Mouse (Mus musculus): ENCODE data around the gene Ccdc38. TPM values are rescaled to one million over a fixed set of nuclear protein-coding genes. Genes with fewer than 3 reads are reported as not detected.

The Ccdc38 gene
- total and polyA plus RNA-seq, 2 experiments: 0.28 to 0.40 TPM

DNA sequence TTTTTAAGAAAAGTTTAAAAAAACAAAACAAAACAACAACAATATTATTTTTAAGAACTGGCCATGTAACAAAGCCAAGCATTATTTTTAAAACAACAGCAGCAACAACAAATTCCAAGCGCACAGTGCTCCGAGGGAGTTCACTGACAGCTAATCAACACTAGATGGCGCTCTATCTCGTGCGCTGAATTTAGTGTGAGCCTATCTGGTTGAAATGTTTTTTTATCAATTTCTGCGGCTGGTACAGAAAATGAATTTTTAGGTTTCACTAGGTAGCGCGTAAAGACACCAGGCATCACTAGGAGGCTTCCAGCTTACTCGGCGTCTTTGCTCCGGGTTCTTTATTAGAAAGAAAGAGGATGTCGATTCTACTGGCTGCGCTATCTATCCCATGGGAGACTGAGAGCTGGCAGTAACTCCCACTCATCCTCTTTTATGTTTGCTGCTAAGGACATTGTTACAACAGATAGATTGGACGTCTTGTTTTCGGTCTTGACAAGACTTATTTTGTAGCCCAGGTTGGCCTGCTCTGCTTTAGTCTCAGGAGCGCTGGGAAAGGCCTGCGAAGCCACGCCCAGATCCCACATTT is 71.1 kb downstream of the Ccdc38 start:
- WGBS: 47% methylated on average over 18 of the region's 18 CpGs
- Histone ChIP-seq H3K9ac (ENCODE audit: low read depth, low read length) (no peak overlapping the region), H3K36me3 (ENCODE audit: control insufficient read depth, insufficient read depth, low read length) (no peaks in the 10 kb centered on the region), H3K79me2 (ENCODE audit: control insufficient read depth, insufficient read depth, low read length) (no peaks in the 10 kb centered on the region), H3K27me3 (ENCODE audit: control insufficient read depth, insufficient read depth, low read length) (no peaks in the 10 kb centered on the region), H3K27ac (replicated peaks; ENCODE audit: insufficient read depth, low read depth, low read length) (no peak overlapping the region), H3K4me3 (ENCODE audit: insufficient read depth, low read depth, low read length) (no peak overlapping the region), H3K4me1 (ENCODE audit: control insufficient read depth, insufficient read depth, low read length) (no peaks in the 10 kb centered on the region; the same call in 1 of the 2 replicates)
- TF ChIP-seq CTCF (IDR thresholded peaks at IDR 0.05; ENCODE audit: low read depth, low read length) (peak; percentile 66), POLR2A (IDR thresholded peaks at IDR 0.05; ENCODE audit: extremely low read depth, insufficient read depth, low read length) (no peak)
- peak; percentile 21 for DNase-seq (ENCODE audit: extremely low read depth, low read depth, low spot score)

DNA sequence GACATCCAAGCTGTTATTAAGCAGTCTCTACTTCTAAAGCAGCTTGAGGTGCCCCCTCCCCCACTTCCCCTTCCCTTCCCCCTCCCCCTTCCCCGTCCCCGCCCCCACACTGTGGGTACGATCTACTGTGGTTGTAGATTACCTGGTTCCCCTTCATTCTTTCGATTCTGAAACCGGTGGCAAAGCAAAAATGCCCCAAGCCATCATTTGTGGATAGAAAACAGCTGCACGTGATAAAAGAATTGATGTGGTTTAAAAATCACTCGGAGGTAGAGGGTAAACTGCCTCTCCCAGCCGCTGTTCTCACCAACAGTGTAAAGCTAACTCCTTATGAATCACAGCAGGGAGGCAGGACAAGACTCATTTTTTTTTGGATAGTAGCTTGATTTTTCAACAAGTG is 74.4 kb downstream of the Ccdc38 start:
- DNase-seq (ENCODE audit: extremely low read depth, low read depth, low spot score): no peak
- Histone ChIP-seq H3K27ac (replicated peaks; ENCODE audit: insufficient read depth, low read depth, low read length) (no peak overlapping the region), H3K4me3 (ENCODE audit: insufficient read depth, low read depth, low read length) (no peak overlapping the region), H3K36me3 (ENCODE audit: control insufficient read depth, insufficient read depth, low read length) (no peaks in the 10 kb centered on the region), H3K27me3 (ENCODE audit: control insufficient read depth, insufficient read depth, low read length) (no peaks in the 10 kb centered on the region), H3K4me1 (ENCODE audit: control insufficient read depth, insufficient read depth, low read length) (no peaks in the 10 kb centered on the region; the same call in 1 of the 2 replicates), H3K9ac (ENCODE audit: low read depth, low read length) (no peak overlapping the region), H3K79me2 (ENCODE audit: control insufficient read depth, insufficient read depth, low read length) (no peaks in the 10 kb centered on the region)
- WGBS: 76% methylated on average over 8 of the region's 8 CpGs
- TF ChIP-seq POLR2A (IDR thresholded peaks at IDR 0.05; ENCODE audit: extremely low read depth, insufficient read depth, low read length): no peak
- TF ChIP-seq CTCF (IDR thresholded peaks at IDR 0.05; ENCODE audit: low read depth, low read length): no peak

GRCm38 (mm10) chr10:93620438-93621179 is 80.2 kb downstream of the Ccdc38 start:
- 62% methylated on average over 7 of the region's 7 CpGs for WGBS
- H3K27me3 ChIP-seq (ENCODE audit: control insufficient read depth, insufficient read depth, low read length): no peaks in the 10 kb centered on the region
- H3K4me1 ChIP-seq (ENCODE audit: control insufficient read depth, insufficient read depth, low read length): peaks cover 2% of the 10 kb centered on the region; the same call in 1 of the 2 replicates
- no peaks in the 10 kb centered on the region for H3K79me2 ChIP-seq (ENCODE audit: control insufficient read depth, insufficient read depth, low read length)
- TF ChIP-seq POLR2A (IDR thresholded peaks at IDR 0.05; ENCODE audit: extremely low read depth, insufficient read depth, low read length): no peak
- TF ChIP-seq CTCF (IDR thresholded peaks at IDR 0.05; ENCODE audit: low read depth, low read length): no peak
- no peak for DNase-seq (ENCODE audit: extremely low read depth, low read depth, low spot score)
- no peaks in the 10 kb centered on the region for H3K36me3 ChIP-seq (ENCODE audit: control insufficient read depth, insufficient read depth, low read length)
- no peak overlapping the region for H3K4me3 ChIP-seq (ENCODE audit: insufficient read depth, low read depth, low read length)
- no peak overlapping the region for H3K9ac ChIP-seq (ENCODE audit: low read depth, low read length)
- no peak overlapping the region for H3K27ac ChIP-seq (replicated peaks; ENCODE audit: insufficient read depth, low read depth, low read length)

DNA sequence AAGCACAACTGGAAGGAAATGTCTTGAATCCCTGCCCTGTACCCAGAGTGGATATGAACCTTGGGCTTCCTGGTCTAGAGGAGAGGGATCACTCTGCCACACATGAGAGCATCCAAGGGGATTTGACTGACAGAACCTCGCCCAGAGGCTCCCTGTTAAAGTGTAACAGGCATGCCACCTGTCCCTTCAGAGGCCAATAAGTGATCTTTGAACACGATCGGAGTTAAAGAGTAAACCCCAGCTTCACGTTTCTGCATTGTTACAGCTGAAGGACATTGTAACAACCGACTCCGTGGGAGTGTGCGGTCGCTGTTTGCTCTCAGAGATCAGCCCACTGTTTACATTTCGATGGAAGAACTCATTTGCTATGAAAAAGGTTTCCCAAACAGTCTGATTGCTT is 83.3 kb downstream of the Ccdc38 start:
- no peaks in the 10 kb centered on the region for H3K36me3 ChIP-seq (ENCODE audit: control insufficient read depth, insufficient read depth, low read length)
- WGBS: 13% methylated on average over 9 of the region's 9 CpGs
- no peak for TF ChIP-seq CTCF (IDR thresholded peaks at IDR 0.05; ENCODE audit: low read depth, low read length)
- no peak for TF ChIP-seq POLR2A (IDR thresholded peaks at IDR 0.05; ENCODE audit: extremely low read depth, insufficient read depth, low read length)
- H3K79me2 ChIP-seq (ENCODE audit: control insufficient read depth, insufficient read depth, low read length): no peaks in the 10 kb centered on the region
- H3K27me3 ChIP-seq (ENCODE audit: control insufficient read depth, insufficient read depth, low read length): no peaks in the 10 kb centered on the region; the same call in 1 of the 2 replicates
- peaks cover 2% of the 10 kb centered on the region; the same call in 1 of the 2 replicates for H3K4me1 ChIP-seq (ENCODE audit: control insufficient read depth, insufficient read depth, low read length)
- no peak overlapping the region for H3K27ac ChIP-seq (replicated peaks; ENCODE audit: insufficient read depth, low read depth, low read length)
- no peak overlapping the region for H3K9ac ChIP-seq (ENCODE audit: low read depth, low read length)
- H3K4me3 ChIP-seq (ENCODE audit: insufficient read depth, low read depth, low read length): no peak overlapping the region
- peak; percentile 59 for DNase-seq (ENCODE audit: extremely low read depth, low read depth, low spot score)

DNA sequence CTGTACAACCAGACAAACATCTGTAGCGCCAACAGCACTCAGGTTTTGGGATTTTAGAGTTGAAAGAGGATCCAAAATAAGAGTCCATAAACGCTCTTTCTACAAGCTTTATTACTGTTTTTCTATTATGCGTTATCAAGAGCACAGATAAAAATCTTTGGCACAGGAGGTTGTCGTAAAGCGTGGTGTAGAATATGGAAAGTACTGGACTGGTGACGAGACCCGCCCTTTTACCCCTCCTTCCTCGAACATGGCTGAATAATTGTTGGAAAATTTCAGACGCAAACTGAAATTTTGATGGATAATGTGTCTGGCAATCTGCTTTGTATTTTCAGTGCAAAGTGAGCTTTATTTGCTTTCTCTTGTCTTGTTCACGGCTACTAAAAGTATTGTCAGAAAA is 83.7 kb downstream of the Ccdc38 start:
- WGBS: 38% methylated on average over 10 of the region's 10 CpGs
- Histone ChIP-seq H3K27me3 (ENCODE audit: control insufficient read depth, insufficient read depth, low read length) (no peaks in the 10 kb centered on the region; the same call in 1 of the 2 replicates), H3K36me3 (ENCODE audit: control insufficient read depth, insufficient read depth, low read length) (no peaks in the 10 kb centered on the region), H3K9ac (ENCODE audit: low read depth, low read length) (no peak overlapping the region), H3K79me2 (ENCODE audit: control insufficient read depth, insufficient read depth, low read length) (no peaks in the 10 kb centered on the region), H3K27ac (replicated peaks; ENCODE audit: insufficient read depth, low read depth, low read length) (no peak overlapping the region), H3K4me1 (ENCODE audit: control insufficient read depth, insufficient read depth, low read length) (peaks cover 2% of the 10 kb centered on the region; the same call in 1 of the 2 replicates), H3K4me3 (ENCODE audit: insufficient read depth, low read depth, low read length) (no peak overlapping the region)
- no peak for DNase-seq (ENCODE audit: extremely low read depth, low read depth, low spot score)
- TF ChIP-seq CTCF (IDR thresholded peaks at IDR 0.05; ENCODE audit: low read depth, low read length) (no peak), POLR2A (IDR thresholded peaks at IDR 0.05; ENCODE audit: extremely low read depth, insufficient read depth, low read length) (no peak)

- H3K9ac ChIP-seq (ENCODE audit: low read depth, low read length): no peak overlapping the region
- no peak for TF ChIP-seq CTCF (IDR thresholded peaks at IDR 0.05; ENCODE audit: low read depth, low read length)
- H3K79me2 ChIP-seq (ENCODE audit: control insufficient read depth, insufficient read depth, low read length): no peaks in the 10 kb centered on the region
- WGBS: 95% methylated on average over 5 of the region's 5 CpGs
- H3K36me3 ChIP-seq (ENCODE audit: control insufficient read depth, insufficient read depth, low read length): no peaks in the 10 kb centered on the region
- no peak overlapping the region for H3K4me3 ChIP-seq (ENCODE audit: insufficient read depth, low read depth, low read length)
- no peak overlapping the region for H3K27ac ChIP-seq (replicated peaks; ENCODE audit: insufficient read depth, low read depth, low read length)
- DNase-seq (ENCODE audit: extremely low read depth, low read depth, low spot score): no peak
- H3K4me1 ChIP-seq (ENCODE audit: control insufficient read depth, insufficient read depth, low read length): no peaks in the 10 kb centered on the region
- H3K27me3 ChIP-seq (ENCODE audit: control insufficient read depth, insufficient read depth, low read length): no peaks in the 10 kb centered on the region; the same call in 1 of the 2 replicates
Measured at GRCm38 (mm10) chr10:93630310-93630709, 89.9 kb downstream of the Ccdc38 start.
